Comparison of ENCODE assay signal across 29 mouse cellular contexts in the genomic region with DNA sequence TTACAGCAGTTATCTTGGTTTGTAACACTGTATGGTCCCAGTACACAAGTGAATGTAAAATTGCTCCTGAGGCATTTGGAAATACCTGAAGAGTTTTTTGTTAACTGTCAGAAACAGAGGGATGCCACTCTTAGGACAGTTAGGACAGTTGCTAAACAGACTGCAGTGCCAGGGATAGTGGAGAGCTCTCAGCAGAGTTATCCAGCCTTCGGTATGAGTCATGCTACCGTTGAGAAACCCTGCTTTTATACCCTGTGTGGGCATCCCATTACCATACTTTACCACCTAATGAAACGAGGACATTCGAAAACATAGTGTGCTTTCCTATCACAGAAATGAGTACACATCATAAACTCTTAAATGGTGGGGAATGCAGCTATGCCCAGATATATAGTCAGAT. TPM values are rescaled to one million over a fixed set of nuclear protein-coding genes. Genes with fewer than 3 reads are reported as not detected.
DNase-seq lines count a peak whose midpoint lies in the region; ATAC-seq and TF ChIP-seq lines count a peak whose summit lies in the region.
"Had no signal": no experiment of that assay in that cellular context is flagged by ENCODE, and none has a peak within 500 bp of the region (broad histone marks: within the 10 kb centered on the region; RNA-seq: fewer than 3 reads in every experiment).

No protein-coding gene starts in this region.

- in situ Hi-C loops in Patski (cut with MboI; ENCODE audit: low pct_unique_long_range_greater_than_20kb) = no loop called here

- POLR2A ChIA-PET in Patski (lab: Charles Lee) = interaction anchor here (0.9 to 1.3 kb wide), 2 partner anchors 9 to 588 kb away, joined by 3 to 4 read pairs; no protein-coding TSS in a partner anchor

- WGBS in heart, embryonic 10.5 days = 93% methylated on average over 4 of the region's 4 CpGs

- ATAC-seq in Patski = peak; percentile 67
- ATAC-seq: activated CD4-positive, CD25-positive, alpha-beta regulatory T cell, adult 4 months; forebrain, embryonic 14.5 days; forebrain, postnatal 0 days; hindbrain, postnatal 0 days; inflammation-experienced regulatory T-cells, adult 6 months; intestine, embryonic 16.5 days had no signal

- no peaks in the 10 kb centered on the region for H3K27me3 ChIP-seq in heart, embryonic 10.5 days (ENCODE audit: insufficient read depth, poor library complexity, severe bottlenecking)
- H3K27me3 ChIP-seq in Patski = no peaks in the 10 kb centered on the region
- H3K27me3 ChIP-seq: embryonic facial prominence, embryonic 12.5 days; embryonic facial prominence, embryonic 15.5 days had no signal

- peaks cover 9% of the 10 kb centered on the region for H3K4me1 ChIP-seq in heart, embryonic 10.5 days
- H3K4me1 ChIP-seq: embryonic facial prominence, embryonic 12.5 days; embryonic facial prominence, embryonic 15.5 days; hindbrain, embryonic 10.5 days had no signal

- H3K4me3 ChIP-seq in heart, embryonic 10.5 days = no peak overlapping the region
- H3K4me3 ChIP-seq: embryonic facial prominence, embryonic 12.5 days; embryonic facial prominence, embryonic 15.5 days; hindbrain, embryonic 10.5 days had no signal

- H3K27ac ChIP-seq in heart, embryonic 10.5 days = no peak overlapping the region
- H3K27ac ChIP-seq: embryonic facial prominence, embryonic 12.5 days; embryonic facial prominence, embryonic 15.5 days; hindbrain, embryonic 10.5 days; hindbrain, embryonic 14.5 days; hindbrain, postnatal 0 days had no signal

- no peaks in the 10 kb centered on the region for H3K9me3 ChIP-seq in heart, embryonic 10.5 days
- H3K9me3 ChIP-seq: embryonic facial prominence, embryonic 12.5 days; embryonic facial prominence, embryonic 15.5 days; G1E; hindbrain, embryonic 10.5 days had no signal

- H3K36me3 ChIP-seq in heart, embryonic 10.5 days = no peaks in the 10 kb centered on the region
- H3K36me3 ChIP-seq: embryonic facial prominence, embryonic 12.5 days; embryonic facial prominence, embryonic 15.5 days; hindbrain, embryonic 10.5 days had no signal

- CTCF ChIA-PET in Patski (lab: Charles Lee) = interaction anchor here (1.0 to 1.7 kb wide), 4 partner anchors 9 to 22 kb away, joined by 3 to 5 read pairs (median 4); no protein-coding TSS in a partner anchor

- DNase-seq in heart, adult 11 months = peak; percentile 50
- no peak for DNase-seq in heart, embryonic 10.5 days (ENCODE audit: low spot score)
- DNase-seq in 416B (ENCODE audit: low read depth) = peak; percentile 67
- no peak for DNase-seq in Patski (ENCODE audit: low read depth, low spot score)
- no peak for DNase-seq in cerebellum, adult 11 months
- DNase-seq in right cerebral cortex, postnatal 4 days = no peak
- DNase-seq: adrenal gland, adult 8-10 months; adrenal gland, postnatal 36 days; cerebellum, adult 2 months; cerebellum, adult 9-11 months; cerebellum, postnatal 25 days; forebrain, postnatal 0 days; gastrocnemius, postnatal 10 days; gastrocnemius, postnatal 36 days; heart, adult 18-20 months; heart, postnatal 10 days; heart, postnatal 36 days; kidney, adult 18-20 months; kidney, adult 9 months had no signal

- TF ChIP-seq CTCF in Patski (IDR thresholded peaks at IDR 0.05) = no peak

RNA-seq across cellular contexts. Expression of a gene that starts 25.8 kb away (rescaled TPM):
- polyA plus RNA-seq in heart, embryonic 10.5 days (2016; fragmentation: Nextera tagmentation; extraction: Ambion mirVana) = 20.9 and 32.4 TPM in 2 replicates
- polyA plus RNA-seq in Patski (2021) = 21.8 TPM

Comparison
In these comparisons a context has a peak if more than half of its experiments do, and no peak if none do; other contexts are left out.
1. DNase-seq: peak in heart, adult 11 months (single experiment) and 416B (single experiment); none in heart, embryonic 10.5 days (single experiment), Patski (single experiment), cerebellum, adult 11 months (single experiment) and right cerebral cortex, postnatal 4 days (single experiment).